Mouse (Mus musculus) myocyte (in vitro differentiated cells): Measurements from ENCODE around the gene Nxf1. TPM values are rescaled to one million over a fixed set of nuclear protein-coding genes. Genes with fewer than 3 reads are reported as not detected.
A peak's percentile ranks its signal among the peaks of the same experiment; 100 is the strongest.

Source experiments
- H3K27me3 ChIP-seq: one replicate; pipeline ENCODE4 v1.6.1; 2011; ENCODE audit not compliant: control insufficient read depth, insufficient read depth, insufficient read length
- H3K36me3 ChIP-seq: one replicate; pipeline ENCODE4 v1.6.1; 2011; ENCODE audit not compliant: control insufficient read depth, insufficient read depth
- H3K4me2 ChIP-seq: one replicate; pipeline ENCODE4 v1.6.1; 2011; ENCODE audit warnings: low read depth, control low read depth
- H3K4me3 ChIP-seq: one replicate; pipeline ENCODE4 v1.5.1; 2011; ENCODE audit warnings: mild to moderate bottlenecking, control low read depth, moderate library complexity
- H3K79me2 ChIP-seq: one replicate; pipeline ENCODE4 v1.6.1; 2011; ENCODE audit not compliant: control insufficient read depth, insufficient read depth
- H3ac ChIP-seq: one replicate; pipeline ENCODE4 v1.6.1; 2011; ENCODE audit not compliant: control insufficient read depth, insufficient read length
- CEBPB ChIP-seq: IDR thresholded peaks from 2 replicates; pipeline ENCODE4 v1.6.1; 2011; ENCODE audit warnings: mild to moderate bottlenecking, moderate library complexity; ENCODE audit not compliant: poor library complexity, insufficient read depth, severe bottlenecking
- E2F4 ChIP-seq: IDR thresholded peaks from one replicate; pipeline ENCODE4 v1.6.1; 2011; ENCODE audit warnings: mild to moderate bottlenecking, control low read depth, moderate library complexity; ENCODE audit not compliant: insufficient read depth
- MAX ChIP-seq: IDR thresholded peaks from one replicate; pipeline ENCODE4 v1.6.1; 2011; ENCODE audit warnings: low read depth, mild to moderate bottlenecking, control low read depth
- MYOD1 ChIP-seq, 3 experiments: IDR thresholded peaks; one replicate each; pipeline ENCODE4 v1.6.1; 2011; ENCODE audit warnings: control low read depth in 2 of 3, low read depth in 2 of 3, mild to moderate bottlenecking in 2 of 3, moderate library complexity in 1 of 3; ENCODE audit not compliant: insufficient read length in 2 of 3, control insufficient read depth in 1 of 3
- MYOG ChIP-seq, 3 experiments: IDR thresholded peaks; one replicate each; pipeline ENCODE4 v1.6.1; 2011; ENCODE audit warnings: control low read depth in 2 of 3, low read depth in 2 of 3, mild to moderate bottlenecking in 2 of 3; ENCODE audit not compliant: insufficient read length in 2 of 3, control insufficient read depth in 1 of 3, insufficient read depth in 1 of 3
- POLR2A ChIP-seq: IDR thresholded peaks from one replicate; pipeline ENCODE4 v1.6.1; 2011; ENCODE audit warnings: low read depth, mild to moderate bottlenecking, control low read depth, moderate library complexity; ENCODE audit not compliant: insufficient read length
- POLR2AphosphoS2 ChIP-seq: IDR thresholded peaks from one replicate; pipeline ENCODE4 v1.6.1; 2011; ENCODE audit warnings: low read depth, control low read depth; ENCODE audit not compliant: insufficient read length
- REST ChIP-seq: IDR thresholded peaks from one replicate; pipeline ENCODE4 v1.6.1; 2011; ENCODE audit warnings: mild to moderate bottlenecking, control low read depth, moderate library complexity; ENCODE audit not compliant: insufficient read depth, insufficient read length
- SRF ChIP-seq: IDR thresholded peaks from one replicate; pipeline ENCODE4 v1.6.1; 2011; ENCODE audit warnings: low read depth; ENCODE audit not compliant: control insufficient read depth, insufficient read length
- TCF12 ChIP-seq: IDR thresholded peaks from one replicate; pipeline ENCODE4 v1.6.1; 2011; ENCODE audit warnings: mild to moderate bottlenecking, control low read depth; ENCODE audit not compliant: poor library complexity, insufficient read depth, severe bottlenecking
- TCF3 ChIP-seq: IDR thresholded peaks from one replicate; pipeline ENCODE4 v1.6.1; 2011; ENCODE audit warnings: low read depth, control low read depth; ENCODE audit not compliant: insufficient read length
- USF1 ChIP-seq: IDR thresholded peaks from one replicate; pipeline ENCODE4 v1.6.1; 2011; ENCODE audit warnings: low read depth, mild to moderate bottlenecking, control low read depth, moderate library complexity
- polyA plus RNA-seq: library from polyadenylated mRNA; unstranded; fragments of >200 nt; fragmentation: generic; extraction: Trizol; gene quantifications from one replicate; pipeline ENCODE4 v1.2.1, GENCODE M21; 2012; ENCODE audit warnings: missing spikeins

The Nxf1 gene
- polyA plus RNA-seq, 1 experiment = 64.3 TPM

- Histone ChIP-seq H3ac (no peak overlapping the region), H3K27me3 (no peaks in the 10 kb centered on the region), H3K4me3 (no peak overlapping the region), H3K79me2 (peaks cover 45% of the 10 kb centered on the region), H3K36me3 (peaks cover 30% of the 10 kb centered on the region), H3K4me2 (no peak overlapping the region)
- no peak for TF ChIP-seq USF1
- no peak for TF ChIP-seq MYOD1 (IDR thresholded peaks at IDR 0.05; ENCODE audit: control insufficient read depth in 1 of 3, insufficient read length in 2 of 3, low read depth in 2 of 3)
- TF ChIP-seq SRF = no peak
- no peak for TF ChIP-seq REST
- no peak for TF ChIP-seq MAX
- no peak for TF ChIP-seq TCF3
- TF ChIP-seq MYOG (IDR thresholded peaks at IDR 0.05; ENCODE audit: control insufficient read depth in 1 of 3, insufficient read depth in 1 of 3, insufficient read length in 2 of 3, low read depth in 2 of 3) = no peak
- TF ChIP-seq POLR2A = no peak
- TF ChIP-seq E2F4 = no peak
- no peak for TF ChIP-seq TCF12
- TF ChIP-seq POLR2AphosphoS2 = no peak
- TF ChIP-seq CEBPB = no peak
These were observed 58.9 kb downstream of the Nxf1 start for GRCm38 (mm10) chr19:8815812-8816211.

GRCm38 (mm10) chr19:8817001-8817400, 60.1 kb downstream of the Nxf1 start:
- Histone ChIP-seq H3K4me3 (peak overlapping the region; percentile 96), H3ac (no peak overlapping the region), H3K36me3 (peaks cover 22% of the 10 kb centered on the region), H3K27me3 (no peaks in the 10 kb centered on the region), H3K4me2 (peak overlapping the region; percentile 91), H3K79me2 (peaks cover 57% of the 10 kb centered on the region)
- TF ChIP-seq TCF3 (no peak), CEBPB (no peak), POLR2A (no peak), MYOG (IDR thresholded peaks at IDR 0.05; ENCODE audit: control insufficient read depth in 1 of 3, insufficient read depth in 1 of 3, insufficient read length in 2 of 3, low read depth in 2 of 3) (no peak), USF1 (no peak), TCF12 (no peak), REST (no peak), MAX (no peak), POLR2AphosphoS2 (no peak), E2F4 (no peak), SRF (no peak), MYOD1 (IDR thresholded peaks at IDR 0.05; ENCODE audit: control insufficient read depth in 1 of 3, insufficient read length in 2 of 3, low read depth in 2 of 3) (no peak)

GRCm38 (mm10) chr19:8818301-8818798, 61.5 kb downstream of the Nxf1 start:
- peak overlapping the region; percentile 91 for H3K4me2 ChIP-seq
- H3K4me3 ChIP-seq = peak overlapping the region; percentile 96
- peaks cover 23% of the 10 kb centered on the region for H3K36me3 ChIP-seq
- TF ChIP-seq MYOG (IDR thresholded peaks at IDR 0.05; ENCODE audit: control insufficient read depth in 1 of 3, insufficient read depth in 1 of 3, insufficient read length in 2 of 3, low read depth in 2 of 3) (no peak), USF1 (no peak), MAX (no peak), SRF (no peak), E2F4 (no peak), CEBPB (no peak), TCF12 (no peak)
- peaks cover 71% of the 10 kb centered on the region for H3K79me2 ChIP-seq
- H3ac ChIP-seq = peak overlapping the region; percentile 84
- no peaks in the 10 kb centered on the region for H3K27me3 ChIP-seq

- H3K4me3 ChIP-seq = peak within 1 kb of the TSS; percentile 96
- peak within 1 kb of the TSS; percentile 84 for H3ac ChIP-seq
- no peaks in the 10 kb centered on the region for H3K27me3 ChIP-seq
- peaks cover 73% of the 10 kb centered on the region for H3K79me2 ChIP-seq
- H3K36me3 ChIP-seq = peaks cover 30% of the 10 kb centered on the region
- peak within 1 kb of the TSS; percentile 91 for H3K4me2 ChIP-seq
- TF ChIP-seq MYOG (IDR thresholded peaks at IDR 0.05; ENCODE audit: control insufficient read depth in 1 of 3, insufficient read depth in 1 of 3, insufficient read length in 2 of 3, low read depth in 2 of 3) (no peak), CEBPB (peak; percentile 84; the same call in 1 of the 2 replicates), POLR2A (peak; percentile 69), TCF3 (no peak), POLR2AphosphoS2 (peak; percentile 78), E2F4 (no peak), USF1 (no peak)
These were observed 62.1 kb downstream of the Nxf1 start, which contains the start of gene Ttc9c for GRCm38 (mm10) chr19:8818801-8819595. Ttc9c (minus strand) TSS chr19:8819333.
